Mouse (Mus musculus): Measurements from ENCODE around the gene Sppl2b. TPM values are rescaled to one million over a fixed set of nuclear protein-coding genes. Genes with fewer than 3 reads are reported as not detected.
"Not testable (repeated sequence)": the region's sequence is repeated elsewhere in the genome, so short reads cannot be mapped to it uniquely, and the experiment has no call there.

The Sppl2b gene
- total and polyA plus RNA-seq, 2 experiments: 6.5 to 40.1 TPM

DNA sequence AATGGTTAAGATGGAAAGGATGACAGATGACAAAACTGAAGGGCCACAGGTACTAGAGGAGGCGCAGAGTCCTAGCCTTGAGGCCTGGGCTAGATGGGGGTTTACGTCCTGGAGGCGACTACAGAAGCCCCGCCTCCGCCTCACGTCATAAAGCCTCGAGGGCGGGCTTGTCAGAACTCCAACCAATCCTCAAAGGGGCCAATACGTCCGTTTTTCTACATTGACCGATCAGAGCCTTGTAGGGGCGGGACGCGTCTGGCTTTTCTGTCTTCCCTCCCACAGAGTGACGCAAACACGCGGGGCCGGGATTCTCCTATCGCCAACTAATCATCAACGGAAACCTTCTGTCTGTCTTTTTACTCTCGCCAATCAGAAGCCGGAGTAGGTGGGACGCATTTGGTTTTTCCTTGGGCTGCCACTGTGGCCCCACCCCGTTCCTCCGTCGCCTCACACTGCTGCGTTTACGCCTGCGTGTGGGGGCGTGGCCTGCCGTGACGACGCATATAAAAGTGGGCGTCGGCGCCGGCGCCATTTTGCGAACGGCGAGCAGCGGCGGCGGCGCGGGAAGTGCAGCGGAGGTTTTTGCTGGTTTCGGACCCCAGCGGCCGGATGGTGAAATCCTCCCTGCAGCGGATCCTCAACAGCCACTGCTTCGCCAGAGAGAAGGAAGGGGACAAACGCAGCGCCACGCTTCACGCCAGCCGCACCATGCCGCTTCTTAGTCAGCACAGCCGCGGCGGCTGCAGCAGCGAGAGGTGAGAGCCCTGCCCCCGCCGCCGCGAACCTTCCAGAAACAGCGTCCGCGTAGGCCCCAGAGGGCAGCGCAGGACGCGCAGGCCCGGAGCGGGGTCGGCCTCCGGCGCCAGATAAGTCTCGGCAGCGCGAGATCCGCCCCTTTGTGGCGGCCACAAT lies 28.7 kb upstream of the Sppl2b start, which contains the start of gene Oaz1:
TSS of gene Oaz1 (plus strand) at position 506 of the 912 bp plus-strand sequence.
- peaks cover 37% of the 10 kb centered on the region for H3K4me1 ChIP-seq (ENCODE audit: control insufficient read depth, insufficient read depth, low read length)
- WGBS: under 1% methylated on average over 76 of the region's 82 CpGs
- TF ChIP-seq CTCF (IDR thresholded peaks at IDR 0.05; ENCODE audit: low read depth, low read length): no peak
- TF ChIP-seq POLR2A (IDR thresholded peaks at IDR 0.05; ENCODE audit: extremely low read depth, insufficient read depth, low read length): peak; percentile 89

GRCm38 (mm10) chr10:80827063-80827869 lies 27.8 kb upstream of the Sppl2b start:
- Histone ChIP-seq H3K4me3 (ENCODE audit: insufficient read depth, low read depth, low read length) (peak overlapping the region; percentile 99), H3K9ac (ENCODE audit: low read depth, low read length) (peak overlapping the region; percentile 99), H3K27ac (replicated peaks; ENCODE audit: insufficient read depth, low read depth, low read length) (peak overlapping the region; percentile 56), H3K79me2 (ENCODE audit: control insufficient read depth, insufficient read depth, low read length) (peaks cover 16% of the 10 kb centered on the region; the same call in 1 of the 2 replicates), H3K4me1 (ENCODE audit: control insufficient read depth, insufficient read depth, low read length) (peaks cover 37% of the 10 kb centered on the region), H3K27me3 (ENCODE audit: control insufficient read depth, insufficient read depth, low read length) (no peaks in the 10 kb centered on the region), H3K36me3 (ENCODE audit: control insufficient read depth, insufficient read depth, low read length) (peaks cover 8% of the 10 kb centered on the region)
- WGBS: 3% methylated on average over 29 of the region's 29 CpGs
- peak; percentile 17 for DNase-seq (ENCODE audit: extremely low read depth, low read depth, low spot score)
- no peak for TF ChIP-seq POLR2A (IDR thresholded peaks at IDR 0.05; ENCODE audit: extremely low read depth, insufficient read depth, low read length)
- no peak for TF ChIP-seq CTCF (IDR thresholded peaks at IDR 0.05; ENCODE audit: low read depth, low read length)

More for the DNA sequence above, 28.7 kb upstream of the Sppl2b start, which contains the start of gene Oaz1:
- peak; percentile 98 for DNase-seq (ENCODE audit: extremely low read depth, low read depth, low spot score)
- peak within 1 kb of the TSS; percentile 99 for H3K4me3 ChIP-seq (ENCODE audit: insufficient read depth, low read depth, low read length)
- H3K27me3 ChIP-seq (ENCODE audit: control insufficient read depth, insufficient read depth, low read length): no peaks in the 10 kb centered on the region
- H3K79me2 ChIP-seq (ENCODE audit: control insufficient read depth, insufficient read depth, low read length): peaks cover 16% of the 10 kb centered on the region; the same call in 1 of the 2 replicates
- H3K9ac ChIP-seq (ENCODE audit: low read depth, low read length): peak within 1 kb of the TSS; percentile 99
- H3K36me3 ChIP-seq (ENCODE audit: control insufficient read depth, insufficient read depth, low read length): peaks cover 8% of the 10 kb centered on the region
- peak within 1 kb of the TSS; percentile 98 for H3K27ac ChIP-seq (replicated peaks; ENCODE audit: insufficient read depth, low read depth, low read length)

GRCm38 (mm10) chr10:80827870-80828420 lies 27.1 kb upstream of the Sppl2b start:
- peak overlapping the region; percentile 99 for H3K9ac ChIP-seq (ENCODE audit: low read depth, low read length)
- H3K27me3 ChIP-seq (ENCODE audit: control insufficient read depth, insufficient read depth, low read length): no peaks in the 10 kb centered on the region
- H3K4me1 ChIP-seq (ENCODE audit: control insufficient read depth, insufficient read depth, low read length): peaks cover 37% of the 10 kb centered on the region
- peaks cover 16% of the 10 kb centered on the region; the same call in 1 of the 2 replicates for H3K79me2 ChIP-seq (ENCODE audit: control insufficient read depth, insufficient read depth, low read length)
- H3K36me3 ChIP-seq (ENCODE audit: control insufficient read depth, insufficient read depth, low read length): peaks cover 8% of the 10 kb centered on the region
- no peak overlapping the region; the same call in 1 of the 2 replicates for H3K27ac ChIP-seq (replicated peaks; ENCODE audit: insufficient read depth, low read depth, low read length)
- TF ChIP-seq CTCF (IDR thresholded peaks at IDR 0.05; ENCODE audit: low read depth, low read length) (no peak), POLR2A (IDR thresholded peaks at IDR 0.05; ENCODE audit: extremely low read depth, insufficient read depth, low read length) (no peak)
- H3K4me3 ChIP-seq (ENCODE audit: insufficient read depth, low read depth, low read length): peak overlapping the region; percentile 99
- WGBS: 31% methylated on average over 10 of the region's 10 CpGs
- DNase-seq (ENCODE audit: extremely low read depth, low read depth, low spot score): peak; percentile 48

- not testable (repeated sequence) for H3K27me3 ChIP-seq (ENCODE audit: control insufficient read depth, insufficient read depth, low read length); H3K36me3 ChIP-seq (ENCODE audit: control insufficient read depth, insufficient read depth, low read length); H3K27ac ChIP-seq (replicated peaks; ENCODE audit: insufficient read depth, low read depth, low read length); DNase-seq (ENCODE audit: extremely low read depth, low read depth, low spot score)
- peak overlapping the region; percentile 55 for H3K9ac ChIP-seq (ENCODE audit: low read depth, low read length)
- peaks cover 37% of the 10 kb centered on the region for H3K4me1 ChIP-seq (ENCODE audit: control insufficient read depth, insufficient read depth, low read length)
- peaks cover 16% of the 10 kb centered on the region; the same call in 1 of the 2 replicates for H3K79me2 ChIP-seq (ENCODE audit: control insufficient read depth, insufficient read depth, low read length)
- H3K4me3 ChIP-seq (ENCODE audit: insufficient read depth, low read depth, low read length): peak overlapping the region; percentile 99; the same call in 1 of the 2 replicates
- 43% methylated on average over 9 of the region's 9 CpGs for WGBS
These were observed 26.5 kb upstream of the Sppl2b start for GRCm38 (mm10) chr10:80828587-80828986.
